Mouse (Mus musculus): ENCODE data around the gene Mylk3.

- TF ChIP-seq POLR2A (IDR thresholded peaks at IDR 0.05; ENCODE audit: insufficient read depth, low read length) (peak; percentile 85), CTCF (IDR thresholded peaks at IDR 0.05; ENCODE audit: low read depth, low read length) (no peak), EP300 (IDR thresholded peaks at IDR 0.05; ENCODE audit: insufficient read depth, low read depth, low read length) (no peak)
These were observed 46.2 kb upstream of the Mylk3 start, which contains the start of gene 4921524J17Rik for GRCm38 (mm10) chr8:85432168-85433016.

All from ES-Bruce4 (cell line).